Mouse (Mus musculus): ENCODE measurements around the gene Gm44790. TPM values are rescaled to one million over a fixed set of nuclear protein-coding genes. Genes with fewer than 3 reads are reported as not detected.
"Not testable (repeated sequence)": the region's sequence is repeated elsewhere in the genome, so short reads cannot be mapped to it uniquely, and the experiment has no call there.

The Gm44790 gene
- polyA plus RNA-seq (2015; fragmentation: Nextera tagmentation; extraction: Ambion mirVana), result not detected in 2 replicates

- Histone ChIP-seq H3K4me3 (ENCODE audit: low read length) (no peak within 1 kb of the TSS), H3K36me3 (ENCODE audit: control insufficient read depth, insufficient read depth, low read length) (peaks cover 48% of the 10 kb centered on the region), H3K4me1 (replicated peaks; ENCODE audit: control insufficient read depth, insufficient read depth, low read length) (no peaks in the 10 kb centered on the region), H3K9me3 (ENCODE audit: control insufficient read depth, low read length) (no peaks in the 10 kb centered on the region), H3K9ac (ENCODE audit: low read length) (no peak within 1 kb of the TSS), H3K27me3 (ENCODE audit: control insufficient read depth, insufficient read depth, low read depth, low read length) (no peaks in the 10 kb centered on the region), H3K27ac (ENCODE audit: low read length) (no peak within 1 kb of the TSS), H3K4me2 (ENCODE audit: low read depth, low read length) (no peak within 1 kb of the TSS)
- ATAC-seq (ENCODE audit: low read depth), result no peak
- 96% methylated on average over 1 of the region's 1 CpGs for WGBS
Measured at GRCm38 (mm10) chr6:86426358-86426757, at the start of gene Gm44790. TSS of gene Gm44790 (plus strand) at chr6:86426658.

GRCm38 (mm10) chr6:86378341-86378740 is 48.1 kb upstream of the Gm44790 start:
- Histone ChIP-seq H3K9me3 (ENCODE audit: control insufficient read depth, low read length) (no peaks in the 10 kb centered on the region), H3K36me3 (ENCODE audit: control insufficient read depth, insufficient read depth, low read length) (peaks cover 23% of the 10 kb centered on the region)
- no peak for ATAC-seq (ENCODE audit: low read depth)

GRCm38 (mm10) chr6:86380112-86380511 is 46.3 kb upstream of the Gm44790 start:
- peaks cover 23% of the 10 kb centered on the region for H3K36me3 ChIP-seq (ENCODE audit: control insufficient read depth, insufficient read depth, low read length)
- H3K9ac ChIP-seq (ENCODE audit: low read length); H3K27me3 ChIP-seq (ENCODE audit: control insufficient read depth, insufficient read depth, low read depth, low read length); H3K4me1 ChIP-seq (replicated peaks; ENCODE audit: control insufficient read depth, insufficient read depth, low read length); H3K9me3 ChIP-seq (ENCODE audit: control insufficient read depth, low read length); H3K4me2 ChIP-seq (ENCODE audit: low read depth, low read length); ATAC-seq (ENCODE audit: low read depth); H3K27ac ChIP-seq (ENCODE audit: low read length); H3K4me3 ChIP-seq (ENCODE audit: low read length): not testable (repeated sequence)
- 72% methylated on average over 6 of the region's 8 CpGs for WGBS

More at GRCm38 (mm10) chr6:86378341-86378740, 48.1 kb upstream of the Gm44790 start:
- Histone ChIP-seq H3K4me1 (replicated peaks; ENCODE audit: control insufficient read depth, insufficient read depth, low read length) (no peaks in the 10 kb centered on the region), H3K27ac (ENCODE audit: low read length) (no peak overlapping the region), H3K27me3 (ENCODE audit: control insufficient read depth, insufficient read depth, low read depth, low read length) (no peaks in the 10 kb centered on the region), H3K9ac (ENCODE audit: low read length) (no peak overlapping the region), H3K4me3 (ENCODE audit: low read length) (no peak overlapping the region), H3K4me2 (ENCODE audit: low read depth, low read length) (no peak overlapping the region)
- 91% methylated on average over 3 of the region's 3 CpGs for WGBS

GRCm38 (mm10) chr6:86382551-86382950 is 43.9 kb upstream of the Gm44790 start:
- H3K4me1 ChIP-seq (replicated peaks; ENCODE audit: control insufficient read depth, insufficient read depth, low read length), result no peaks in the 10 kb centered on the region
- no peak overlapping the region for H3K4me2 ChIP-seq (ENCODE audit: low read depth, low read length)
- no peaks in the 10 kb centered on the region for H3K27me3 ChIP-seq (ENCODE audit: control insufficient read depth, insufficient read depth, low read depth, low read length)
- no peak overlapping the region for H3K9ac ChIP-seq (ENCODE audit: low read length)
- no peaks in the 10 kb centered on the region for H3K9me3 ChIP-seq (ENCODE audit: control insufficient read depth, low read length)
- ATAC-seq (ENCODE audit: low read depth), result no peak
- H3K27ac ChIP-seq (ENCODE audit: low read length), result no peak overlapping the region
- peaks cover 19% of the 10 kb centered on the region for H3K36me3 ChIP-seq (ENCODE audit: control insufficient read depth, insufficient read depth, low read length)
- no peak overlapping the region for H3K4me3 ChIP-seq (ENCODE audit: low read length)

GRCm38 (mm10) chr6:86383370-86383769 is 43.1 kb upstream of the Gm44790 start:
- H3K36me3 ChIP-seq (ENCODE audit: control insufficient read depth, insufficient read depth, low read length), result peaks cover 19% of the 10 kb centered on the region
- H3K4me1 ChIP-seq (replicated peaks; ENCODE audit: control insufficient read depth, insufficient read depth, low read length), result no peaks in the 10 kb centered on the region
- H3K9ac ChIP-seq (ENCODE audit: low read length), result no peak overlapping the region
- H3K4me3 ChIP-seq (ENCODE audit: low read length), result no peak overlapping the region
- no peaks in the 10 kb centered on the region for H3K27me3 ChIP-seq (ENCODE audit: control insufficient read depth, insufficient read depth, low read depth, low read length)
- no peak overlapping the region for H3K27ac ChIP-seq (ENCODE audit: low read length)
- ATAC-seq (ENCODE audit: low read depth), result no peak
- H3K4me2 ChIP-seq (ENCODE audit: low read depth, low read length), result no peak overlapping the region
- 41% methylated on average over 16 of the region's 16 CpGs for WGBS
- no peaks in the 10 kb centered on the region for H3K9me3 ChIP-seq (ENCODE audit: control insufficient read depth, low read length)

GRCm38 (mm10) chr6:86384692-86385091 is 41.8 kb upstream of the Gm44790 start:
- H3K9ac ChIP-seq (ENCODE audit: low read length), result no peak overlapping the region
- 62% methylated on average over 4 of the region's 4 CpGs for WGBS
- no peak for ATAC-seq (ENCODE audit: low read depth)

GRCm38 (mm10) chr6:86385362-86386104 is 40.9 kb upstream of the Gm44790 start:
- Histone ChIP-seq H3K27me3 (ENCODE audit: control insufficient read depth, insufficient read depth, low read depth, low read length) (no peaks in the 10 kb centered on the region), H3K4me1 (replicated peaks; ENCODE audit: control insufficient read depth, insufficient read depth, low read length) (no peaks in the 10 kb centered on the region), H3K36me3 (ENCODE audit: control insufficient read depth, insufficient read depth, low read length) (peaks cover 25% of the 10 kb centered on the region), H3K27ac (ENCODE audit: low read length) (no peak overlapping the region), H3K4me2 (ENCODE audit: low read depth, low read length) (no peak overlapping the region), H3K9ac (ENCODE audit: low read length) (no peak overlapping the region), H3K4me3 (ENCODE audit: low read length) (no peak overlapping the region), H3K9me3 (ENCODE audit: control insufficient read depth, low read length) (no peaks in the 10 kb centered on the region)
- no peak; the same call in 1 of the 2 replicates for ATAC-seq (ENCODE audit: low read depth)
- 66% methylated on average over 5 of the region's 5 CpGs for WGBS

More at GRCm38 (mm10) chr6:86384692-86385091, 41.8 kb upstream of the Gm44790 start:
- Histone ChIP-seq H3K36me3 (ENCODE audit: control insufficient read depth, insufficient read depth, low read length) (peaks cover 19% of the 10 kb centered on the region), H3K27ac (ENCODE audit: low read length) (no peak overlapping the region), H3K9me3 (ENCODE audit: control insufficient read depth, low read length) (no peaks in the 10 kb centered on the region), H3K4me1 (replicated peaks; ENCODE audit: control insufficient read depth, insufficient read depth, low read length) (no peaks in the 10 kb centered on the region), H3K4me2 (ENCODE audit: low read depth, low read length) (no peak overlapping the region), H3K27me3 (ENCODE audit: control insufficient read depth, insufficient read depth, low read depth, low read length) (no peaks in the 10 kb centered on the region), H3K4me3 (ENCODE audit: low read length) (no peak overlapping the region)

GRCm38 (mm10) chr6:86387313-86387712 is 39.1 kb upstream of the Gm44790 start:
- peaks cover 43% of the 10 kb centered on the region for H3K36me3 ChIP-seq (ENCODE audit: control insufficient read depth, insufficient read depth, low read length)
- no peaks in the 10 kb centered on the region for H3K9me3 ChIP-seq (ENCODE audit: control insufficient read depth, low read length)
- H3K4me2 ChIP-seq (ENCODE audit: low read depth, low read length), result no peak overlapping the region
- H3K4me3 ChIP-seq (ENCODE audit: low read length), result no peak overlapping the region
- WGBS, result 82% methylated on average over 12 of the region's 12 CpGs
- H3K27me3 ChIP-seq (ENCODE audit: control insufficient read depth, insufficient read depth, low read depth, low read length), result no peaks in the 10 kb centered on the region
- ATAC-seq (ENCODE audit: low read depth), result no peak
- no peaks in the 10 kb centered on the region for H3K4me1 ChIP-seq (replicated peaks; ENCODE audit: control insufficient read depth, insufficient read depth, low read length)
- no peak overlapping the region for H3K27ac ChIP-seq (ENCODE audit: low read length)
- H3K9ac ChIP-seq (ENCODE audit: low read length), result no peak overlapping the region

- peaks cover 44% of the 10 kb centered on the region for H3K36me3 ChIP-seq (ENCODE audit: control insufficient read depth, insufficient read depth, low read length)
- H3K4me1 ChIP-seq (replicated peaks; ENCODE audit: control insufficient read depth, insufficient read depth, low read length), result no peaks in the 10 kb centered on the region
- no peaks in the 10 kb centered on the region for H3K9me3 ChIP-seq (ENCODE audit: control insufficient read depth, low read length)
- 64% methylated on average over 18 of the region's 18 CpGs for WGBS
- no peak overlapping the region for H3K4me2 ChIP-seq (ENCODE audit: low read depth, low read length)
- no peak for ATAC-seq (ENCODE audit: low read depth)
- H3K4me3 ChIP-seq (ENCODE audit: low read length), result no peak overlapping the region
- H3K27me3 ChIP-seq (ENCODE audit: control insufficient read depth, insufficient read depth, low read depth, low read length), result no peaks in the 10 kb centered on the region
- no peak overlapping the region for H3K9ac ChIP-seq (ENCODE audit: low read length)
- no peak overlapping the region for H3K27ac ChIP-seq (ENCODE audit: low read length)
Measured at GRCm38 (mm10) chr6:86388461-86388860, 38.0 kb upstream of the Gm44790 start.

Data from lung, embryonic 16.5 days (tissue).